Mouse (Mus musculus) adrenal gland, postnatal 4 days (tissue): ENCODE data around the gene Fpr1. TPM values are rescaled to one million over a fixed set of nuclear protein-coding genes. Genes with fewer than 3 reads are reported as not detected.
"Not testable (repeated sequence)": the region's sequence is repeated elsewhere in the genome, so short reads cannot be mapped to it uniquely, and the experiment has no call there.

Experiments
- DNase-seq, 2 experiments: peaks; one replicate each; pipeline ENCODE4 v3.0.0; 2021 to 2022; ENCODE audit warnings: low spot score in 2 of 2, mixed read lengths in 2 of 2
- long read RNA-seq, 2 experiments: library from polyadenylated mRNA; stranded (forward); transcript quantifications; one replicate each; pipeline ENCODE4 v2.0.0; 2021
- total RNA-seq, 2 experiments: library from RNA; stranded (reverse); gene quantifications; 2 replicates each; pipeline ENCODE4 v1.2.3; 2021

Gene Fpr1
- total RNA-seq, result under 1 TPM; 0.31 to 0.76 TPM
- long read RNA-seq, experiment 1, result 0 reads
- long read RNA-seq, experiment 2, result 0 reads

DNA sequence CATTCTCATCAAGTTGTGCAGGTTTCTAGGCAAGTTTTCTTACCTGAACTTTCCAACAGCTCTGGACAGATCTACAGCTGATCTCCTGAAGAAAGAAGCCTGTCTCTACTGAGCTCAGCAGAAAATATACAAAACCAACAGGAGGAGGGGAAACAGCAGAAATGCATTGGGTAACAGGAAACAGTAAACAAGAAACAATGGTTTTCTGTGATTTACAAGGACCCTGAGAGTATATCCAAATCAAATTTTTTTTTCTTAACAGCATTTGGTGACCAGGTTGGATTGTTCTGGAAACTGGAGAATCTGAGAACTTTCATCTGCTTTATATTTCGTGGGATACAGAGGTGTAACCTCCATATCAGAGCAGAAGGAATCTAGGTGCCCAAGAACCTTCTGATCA is at the start of gene Fpr1:
TSS of gene Fpr1 (minus strand) at position 101 of the 400 bp plus-strand sequence.
- DNase-seq, result no peak

GRCm38 (mm10) chr17:17917782-17918181 is 34.0 kb upstream of the Fpr1 start:
- DNase-seq, result no peak

DNA sequence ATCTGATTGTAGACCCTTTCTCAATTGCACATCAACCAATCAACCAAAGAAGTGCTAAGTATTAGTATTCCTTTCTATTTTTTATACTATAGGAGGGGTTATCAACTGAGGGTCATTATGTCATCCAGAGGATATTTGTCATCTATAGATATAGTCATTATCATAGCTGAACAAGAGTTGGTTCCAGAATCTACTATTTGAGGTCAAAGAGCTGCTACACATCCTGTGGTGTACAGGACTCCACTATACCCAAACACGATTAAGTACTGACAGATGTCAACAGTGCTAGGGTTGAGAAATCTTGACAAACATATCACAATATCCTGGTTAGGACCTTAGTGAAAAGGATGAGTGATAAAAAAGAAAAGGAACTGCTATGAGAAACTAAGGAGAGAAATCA is 33.6 kb upstream of the Fpr1 start:
- DNase-seq, result no peak

- DNase-seq, result not testable (repeated sequence)
These were observed 28.9 kb upstream of the Fpr1 start for GRCm38 (mm10) chr17:17912618-17913017.

- peak; percentile 58 to 67 for DNase-seq
These were observed 26.1 kb upstream of the Fpr1 start for GRCm38 (mm10) chr17:17909636-17910421.

GRCm38 (mm10) chr17:17900768-17901167 is 17.0 kb upstream of the Fpr1 start:
- DNase-seq, result no peak

DNA sequence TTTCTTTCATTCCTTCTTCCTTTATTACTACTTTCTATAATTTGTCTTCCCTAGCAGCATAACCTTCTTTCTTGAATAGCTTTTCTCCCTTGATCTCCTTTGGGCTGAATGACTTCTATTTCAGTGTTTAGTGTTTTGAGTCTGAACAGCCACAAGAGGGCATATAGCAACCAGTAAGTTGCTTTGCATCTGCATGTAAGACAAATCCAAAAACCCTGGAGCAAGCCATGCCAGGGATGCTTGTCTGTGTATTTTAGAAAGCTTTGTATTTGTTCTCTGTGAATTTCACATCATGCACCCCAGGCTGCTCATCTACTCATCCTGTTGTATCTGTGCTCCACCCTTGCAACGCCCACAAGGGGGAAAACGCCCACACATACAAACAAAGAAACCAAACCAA is 15.5 kb upstream of the Fpr1 start:
- no peak for DNase-seq

DNA sequence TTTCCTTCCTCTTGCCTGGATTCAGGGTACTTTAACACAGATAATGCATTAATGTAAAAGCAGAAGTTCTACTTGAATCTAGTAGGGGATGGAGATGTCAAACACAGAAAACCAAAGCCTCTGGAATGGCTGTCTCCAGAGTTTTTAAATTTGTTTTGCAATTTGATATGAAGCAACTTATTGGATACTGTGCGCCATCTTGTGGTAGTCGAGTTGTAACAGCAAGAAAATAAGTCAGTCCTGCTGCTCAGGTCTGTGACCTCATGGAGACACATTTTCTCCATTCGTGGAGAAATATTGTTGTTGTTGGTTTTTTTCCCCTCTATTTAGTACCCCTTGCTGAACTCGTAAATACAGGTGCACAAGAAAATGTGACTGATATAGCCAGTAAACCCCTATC is 12.3 kb upstream of the Fpr1 start:
- DNase-seq, result no peak

GRCm38 (mm10) chr17:17889732-17890425 is 6.1 kb upstream of the Fpr1 start:
- no peak for DNase-seq

DNA sequence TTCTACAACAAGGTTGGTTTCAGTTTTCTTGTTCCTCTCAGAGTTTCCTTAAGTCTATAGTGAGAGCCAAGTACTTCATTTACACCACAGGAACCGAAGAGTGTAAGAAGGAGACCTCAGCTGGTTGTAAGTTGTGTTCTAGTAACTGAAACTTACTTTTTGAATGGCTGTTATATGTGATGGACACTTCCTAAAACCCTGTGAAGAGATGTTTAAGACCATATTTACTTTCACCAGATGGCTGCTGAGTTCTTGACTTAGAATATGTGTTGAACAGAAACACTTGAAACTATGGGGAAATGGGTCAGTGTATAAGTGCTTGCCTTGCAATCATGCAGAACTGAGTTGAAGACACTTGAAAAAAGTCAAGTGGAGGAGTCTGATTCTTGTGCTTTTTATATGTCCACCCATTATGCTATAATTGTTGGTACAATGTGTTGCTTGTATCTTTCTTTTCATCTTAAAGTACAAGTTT is 4.1 kb upstream of the Fpr1 start, which contains the start of the genes Fpr2 and Fpr3:
TSS of gene Fpr2 (plus strand) at position 51 of the 475 bp plus-strand sequence.
TSS of gene Fpr3 (plus strand) at position 79 of the 475 bp plus-strand sequence.
- no peak for DNase-seq

- no peak for DNase-seq
These were observed 1.1 kb downstream of the Fpr1 start for GRCm38 (mm10) chr17:17882672-17883071.

- DNase-seq, result no peak
These were observed 4.4 kb downstream of the Fpr1 start for GRCm38 (mm10) chr17:17879347-17879746.

DNA sequence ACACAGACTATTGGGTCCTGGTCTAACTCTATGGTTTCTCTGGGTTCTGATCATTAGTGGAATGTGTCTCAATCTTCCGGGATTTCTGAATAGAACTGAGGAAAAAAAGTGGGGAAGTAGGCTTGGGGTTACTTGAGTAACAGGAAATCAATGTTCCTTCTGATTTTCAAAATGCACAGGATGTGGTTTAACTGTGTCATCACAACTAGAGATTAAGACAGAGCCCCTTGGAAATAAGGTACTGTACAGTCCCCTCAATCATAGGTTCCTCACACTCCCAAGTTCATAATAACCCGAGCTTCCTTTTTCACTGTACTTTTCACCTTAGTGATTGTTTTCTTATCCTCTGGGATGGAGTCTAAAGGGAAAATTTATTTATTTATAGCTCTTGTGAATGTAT is 12.0 kb downstream of the Fpr1 start:
- DNase-seq, result no peak

- DNase-seq, result no peak
These were observed 12.7 kb downstream of the Fpr1 start for GRCm38 (mm10) chr17:17870892-17871550.

- no peak for DNase-seq
These were observed 16.8 kb downstream of the Fpr1 start for GRCm38 (mm10) chr17:17866801-17867469.

GRCm38 (mm10) chr17:17865168-17865567 is 18.6 kb downstream of the Fpr1 start:
- no peak for DNase-seq

DNA sequence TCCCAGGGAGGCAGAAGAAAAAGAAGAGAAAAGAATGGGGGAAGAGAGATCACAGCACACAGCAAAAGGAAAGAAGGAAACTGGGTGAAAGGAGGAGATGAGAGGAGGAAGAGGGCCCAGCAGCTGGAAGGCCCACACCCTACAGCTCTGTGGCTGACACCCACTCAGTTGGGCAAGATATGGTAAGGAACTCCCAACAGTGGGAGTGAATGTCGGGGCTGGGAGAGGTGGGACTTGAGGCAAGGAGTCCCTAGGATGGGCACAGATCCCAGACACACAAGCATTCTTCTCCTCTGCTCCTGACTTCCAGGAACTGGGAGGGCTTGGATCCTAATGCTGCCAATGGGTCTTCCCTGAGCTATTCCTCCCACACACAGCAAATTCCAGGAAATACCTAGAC is 21.4 kb downstream of the Fpr1 start:
- DNase-seq, result no peak

- no peak for DNase-seq
These were observed 23.6 kb downstream of the Fpr1 start for GRCm38 (mm10) chr17:17860110-17860509.

DNA sequence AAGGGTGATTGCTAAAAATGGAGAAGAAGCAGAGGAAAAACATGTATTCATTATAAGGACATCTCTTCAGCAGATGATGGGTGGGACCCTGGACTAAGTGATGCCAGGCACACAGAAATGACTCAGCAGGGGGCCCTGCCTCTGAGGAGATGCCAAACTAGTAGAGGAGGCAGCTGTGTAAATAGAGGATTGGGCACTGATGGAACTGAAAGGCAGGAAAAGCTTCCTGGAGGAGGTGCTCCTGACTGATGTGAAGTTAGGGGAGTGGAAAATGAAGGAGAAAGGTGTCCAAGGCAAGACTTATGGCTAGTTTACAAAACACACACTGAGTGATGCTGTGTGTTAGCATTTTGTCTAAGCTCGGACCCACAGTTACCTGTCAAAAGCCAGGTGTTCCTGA is 26.3 kb downstream of the Fpr1 start:
- DNase-seq, result no peak

- no peak for DNase-seq
These were observed 27.1 kb downstream of the Fpr1 start for GRCm38 (mm10) chr17:17856612-17857011.
